Mouse (Mus musculus) kidney, adult 11 months (tissue): ENCODE results near the gene Optn.

Experiments
- DNase-seq: peaks from one replicate; pipeline ENCODE4 v3.0.0; 2022

Gene Optn

DNA sequence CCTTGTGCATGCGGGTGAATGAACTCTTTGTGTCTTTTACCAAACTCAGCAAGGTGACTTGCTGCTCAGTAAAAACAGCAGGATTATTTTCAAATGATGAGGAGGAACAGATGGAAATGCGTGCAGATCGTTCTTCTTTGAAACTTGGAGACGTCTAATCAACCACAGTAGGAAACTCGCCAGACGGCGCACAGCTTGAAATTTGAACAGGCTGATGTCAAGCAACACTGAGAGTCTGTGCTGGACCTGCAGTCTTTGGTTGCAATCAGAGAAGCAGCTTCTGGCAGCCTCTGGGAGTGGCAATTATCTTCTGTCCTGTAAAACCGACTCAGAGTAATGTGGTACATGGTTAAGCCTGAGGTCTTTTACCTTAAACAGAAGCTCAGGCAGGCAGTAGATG lies 85.8 kb downstream of the Optn start:
- DNase-seq = no peak

DNA sequence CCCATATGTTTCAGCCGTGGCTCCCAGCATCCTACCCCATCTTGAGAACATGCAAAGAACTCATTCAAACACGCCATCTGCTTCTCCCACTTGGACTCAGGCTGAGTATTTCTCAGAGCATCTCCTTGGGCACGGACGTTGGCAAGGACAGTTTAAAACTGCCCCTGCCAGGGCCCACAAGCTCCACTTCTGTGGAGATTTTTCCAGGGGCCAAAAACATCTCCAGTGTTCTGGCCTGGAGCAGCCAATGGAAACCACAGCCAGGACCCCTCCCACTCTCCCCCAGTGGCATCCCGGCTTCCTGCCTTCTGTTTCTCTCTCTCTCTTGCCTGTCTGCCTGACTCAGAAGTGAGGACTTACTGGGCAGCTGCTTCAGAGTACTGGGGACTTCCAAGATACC lies 88.0 kb downstream of the Optn start, which contains the start of gene Ucma:
Ucma (plus strand) TSS at position 316 of the 400 bp plus-strand sequence.
- no peak for DNase-seq
